Comparison of ENCODE assay signal across 10 mouse cellular contexts in the genomic region with DNA sequence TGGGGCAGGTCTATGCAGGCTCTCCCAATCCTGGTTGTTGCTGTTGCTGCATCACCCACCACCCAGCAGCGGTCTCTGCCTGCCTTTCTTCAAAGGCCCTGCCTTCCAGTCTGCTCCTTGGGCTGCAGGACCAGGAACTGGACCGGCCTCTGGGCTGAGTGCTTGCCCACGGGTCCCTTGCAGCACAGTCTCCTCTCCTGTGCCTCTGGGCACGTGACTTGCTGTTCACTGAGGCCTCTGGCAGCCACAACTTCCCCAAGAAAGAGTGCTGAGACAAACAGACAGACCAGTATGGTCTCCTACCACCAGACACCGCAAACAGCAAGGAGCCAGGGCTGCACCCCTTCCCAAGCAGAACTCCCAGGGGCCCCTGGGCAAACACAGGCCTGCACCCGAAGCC. TPM values are rescaled to one million over a fixed set of nuclear protein-coding genes. Genes with fewer than 3 reads are reported as not detected.
DNase-seq lines count a peak whose midpoint lies in the region; ATAC-seq and TF ChIP-seq lines count a peak whose summit lies in the region.
"Had no signal": no experiment of that assay in that cellular context is flagged by ENCODE, and none has a peak within 500 bp of the region (broad histone marks: within the 10 kb centered on the region; RNA-seq: fewer than 3 reads in every experiment).

No protein-coding gene starts in this region.

- H3K27ac ChIP-seq in heart, embryonic 11.5 days (ENCODE audit: low read depth, low read length): peak overlapping the region; percentile 36; the same call in 1 of the 2 replicates
- no peak overlapping the region for H3K27ac ChIP-seq in CH12.LX (ENCODE audit: insufficient read depth, low read depth)
- peak overlapping the region; percentile 67 for H3K27ac ChIP-seq in liver, embryonic 16.5 days (ENCODE audit: low read length)
- no peak overlapping the region for H3K27ac ChIP-seq in midbrain, embryonic 11.5 days (ENCODE audit: low read depth, low read length)

- ATAC-seq in heart, embryonic 11.5 days (replicated peaks; ENCODE audit: insufficient number of reproducible peaks, low FRiP score, low TSS enrichment): no peak
- ATAC-seq in liver, embryonic 16.5 days (ENCODE audit: low read depth): no peak
- ATAC-seq in megakaryocyte-erythroid progenitor cell, adult 5-6 weeks (replicated peaks; ENCODE audit: low FRiP score, low TSS enrichment, poor library complexity, severe bottlenecking): no peak
- ATAC-seq in midbrain, embryonic 11.5 days (ENCODE audit: low FRiP score): no peak

- no peaks in the 10 kb centered on the region for H3K27me3 ChIP-seq in heart, embryonic 11.5 days (ENCODE audit: control insufficient read depth, insufficient read depth, low read length)
- H3K27me3 ChIP-seq in CH12.LX (replicated peaks): peaks cover 16% of the 10 kb centered on the region
- no peaks in the 10 kb centered on the region for H3K27me3 ChIP-seq in erythroblast, embryonic 14.5 days (ENCODE audit: control insufficient read depth)
- H3K27me3 ChIP-seq in liver, embryonic 16.5 days (ENCODE audit: control insufficient read depth, insufficient read depth, low read depth, low read length): no peaks in the 10 kb centered on the region
- H3K27me3 ChIP-seq in midbrain, embryonic 11.5 days (ENCODE audit: control insufficient read depth, insufficient read depth, low read length): peaks cover 14% of the 10 kb centered on the region
- H3K27me3 ChIP-seq: lung, embryonic 15.5 days had no signal

- DNase-seq in heart, adult 8-10 months (ENCODE audit: low spot score): no peak
- no peak for DNase-seq in CH12.LX (ENCODE audit: extremely low read depth)
- DNase-seq in cerebellum, adult 9-10 months: no peak
- DNase-seq in midbrain, embryonic 11.5 days (ENCODE audit: low spot score, missing footprints): no peak
- DNase-seq: adrenal gland, postnatal 14 days had no signal

- in situ Hi-C loops in CH12.LX (cut with MboI; ENCODE audit: low pct_ligation_motif_present, low pct_unique_long_range_greater_than_20kb, low sequenced_read_pairs): no loop called here

- H3K36me3 ChIP-seq in heart, embryonic 11.5 days (ENCODE audit: control insufficient read depth, insufficient read depth, low read length): no peaks in the 10 kb centered on the region
- no peaks in the 10 kb centered on the region for H3K36me3 ChIP-seq in CH12.LX (replicated peaks in 1 of 2; ENCODE audit: control insufficient read depth in 1 of 2, insufficient read depth in 1 of 2, low read length in 1 of 2)
- H3K36me3 ChIP-seq in erythroblast, embryonic 14.5 days (ENCODE audit: control insufficient read depth): peaks cover 61% of the 10 kb centered on the region
- H3K36me3 ChIP-seq in liver, embryonic 16.5 days (ENCODE audit: control insufficient read depth, insufficient read depth): no peaks in the 10 kb centered on the region
- no peaks in the 10 kb centered on the region for H3K36me3 ChIP-seq in midbrain, embryonic 11.5 days (ENCODE audit: control insufficient read depth, insufficient read depth, low read length)
- H3K36me3 ChIP-seq: lung, embryonic 15.5 days had no signal

- no peak for TF ChIP-seq POLR2A in CH12.LX (IDR thresholded peaks at IDR 0.05; ENCODE audit: low read depth, low read length)

- no peak for TF ChIP-seq RAD21 in CH12.LX (IDR thresholded peaks at IDR 0.05; ENCODE audit: low read depth, low read length)

- TF ChIP-seq EP300 in CH12.LX (IDR thresholded peaks at IDR 0.05; ENCODE audit: low read length): no peak

- H3K79me2 ChIP-seq in CH12.LX (replicated peaks; ENCODE audit: control insufficient read depth, extremely low read depth, insufficient read depth, poor library complexity, severe bottlenecking): no peaks in the 10 kb centered on the region

- H3K9me3 ChIP-seq in heart, embryonic 11.5 days (replicated peaks; ENCODE audit: control insufficient read depth, low read length): no peaks in the 10 kb centered on the region
- no peaks in the 10 kb centered on the region for H3K9me3 ChIP-seq in CH12.LX (replicated peaks; ENCODE audit: low read length)
- no peaks in the 10 kb centered on the region for H3K9me3 ChIP-seq in erythroblast, embryonic 14.5 days (ENCODE audit: control insufficient read depth, low read length)
- no peaks in the 10 kb centered on the region for H3K9me3 ChIP-seq in liver, embryonic 16.5 days (replicated peaks; ENCODE audit: control insufficient read depth, low read length)
- no peaks in the 10 kb centered on the region for H3K9me3 ChIP-seq in midbrain, embryonic 11.5 days (ENCODE audit: control insufficient read depth, low read length)
- H3K9me3 ChIP-seq: lung, embryonic 15.5 days had no signal

- TF ChIP-seq CTCF in CH12.LX (conservative IDR thresholded peaks at IDR 0.05 in 1 of 2, IDR thresholded peaks at IDR 0.05 in 1 of 2; ENCODE audit: low read depth in 2 of 2, low read length in 2 of 2): no peak

- no peak overlapping the region for H3K4me3 ChIP-seq in heart, embryonic 11.5 days (ENCODE audit: low read depth, low read length)
- H3K4me3 ChIP-seq in CH12.LX (replicated peaks in 1 of 3; ENCODE audit: low read depth in 2 of 3, low read length in 2 of 3, poor library complexity in 1 of 3): no peak overlapping the region
- H3K4me3 ChIP-seq in erythroblast, embryonic 14.5 days (replicated peaks): peak overlapping the region; percentile 50
- peak overlapping the region; percentile 22 for H3K4me3 ChIP-seq in liver, embryonic 16.5 days (ENCODE audit: low read depth, low read length)
- no peak overlapping the region for H3K4me3 ChIP-seq in midbrain, embryonic 11.5 days (ENCODE audit: low read depth, low read length)
- H3K4me3 ChIP-seq: lung, embryonic 15.5 days had no signal

- WGBS in heart, embryonic 11.5 days (ENCODE audit: insufficient replicate concordance): 85% methylated on average over 6 of the region's 6 CpGs
- WGBS in liver, embryonic 16.5 days (ENCODE audit: insufficient replicate concordance): 19% methylated on average over 6 of the region's 6 CpGs
- WGBS in midbrain, embryonic 11.5 days: 81% methylated on average over 6 of the region's 6 CpGs

- H3K9ac ChIP-seq in heart, embryonic 11.5 days (ENCODE audit: low read depth, low read length): no peak overlapping the region; the same call in 1 of the 2 replicates
- H3K9ac ChIP-seq in CH12.LX (ENCODE audit: insufficient read depth, low read depth): no peak overlapping the region
- H3K9ac ChIP-seq in liver, embryonic 16.5 days (ENCODE audit: low read depth, low read length): peak overlapping the region; percentile 43
- H3K9ac ChIP-seq in midbrain, embryonic 11.5 days (ENCODE audit: low read length): no peak overlapping the region
- H3K9ac ChIP-seq: lung, embryonic 15.5 days had no signal

- dilution Hi-C loops in CH12.LX (cut with MboI; ENCODE audit: extremely low pct_ligation_motif_present, extremely low pct_unique_long_range_greater_than_20kb, low sequenced_read_pairs): no loop called here

- peaks cover 73% of the 10 kb centered on the region for H3K4me1 ChIP-seq in heart, embryonic 11.5 days (ENCODE audit: control insufficient read depth, insufficient read depth, low read length)
- peaks cover 8 to 31% of the 10 kb centered on the region in 2 experiments for H3K4me1 ChIP-seq in CH12.LX (ENCODE audit: control insufficient read depth in 1 of 2, insufficient read depth in 2 of 2)
- peaks cover 96% of the 10 kb centered on the region for H3K4me1 ChIP-seq in erythroblast, embryonic 14.5 days (ENCODE audit: control insufficient read depth)
- H3K4me1 ChIP-seq in liver, embryonic 16.5 days (ENCODE audit: control insufficient read depth, low read depth, low read length): peaks cover 92% of the 10 kb centered on the region
- H3K4me1 ChIP-seq in midbrain, embryonic 11.5 days (ENCODE audit: control insufficient read depth, insufficient read depth, low read length): peaks cover 8% of the 10 kb centered on the region

- H3K4me2 ChIP-seq in heart, embryonic 11.5 days: no peak overlapping the region
- H3K4me2 ChIP-seq in CH12.LX (ENCODE audit: insufficient read depth, low read depth, poor library complexity, severe bottlenecking): no peak overlapping the region
- H3K4me2 ChIP-seq in liver, embryonic 16.5 days (ENCODE audit: low read depth, low read length): peak overlapping the region; percentile 47
- no peak overlapping the region for H3K4me2 ChIP-seq in midbrain, embryonic 11.5 days
- H3K4me2 ChIP-seq: lung, embryonic 15.5 days had no signal

TF ChIP-seq in CH12.LX, 34 proteins besides CTCF, POLR2A, EP300 and RAD21:
- TF ChIP-seq SMC3 (IDR thresholded peaks at IDR 0.05; ENCODE audit: low read depth, low read length) (no peak), BHLHE40 (IDR thresholded peaks at IDR 0.05; ENCODE audit: low read depth, low read length) (peak; percentile 74), USF1 (IDR thresholded peaks at IDR 0.05; ENCODE audit: low read depth, low read length) (peak; percentile 55)
TF ChIP-seq in CH12.LX: peak in this region for 2.

RNA-seq across cellular contexts. Expression of gene Ldlrap1, which starts 5.5 kb away (rescaled TPM):
- polyA plus RNA-seq in heart, embryonic 11.5 days (2014; fragmentation: Nextera tagmentation; extraction: Ambion mirVana): 11.4 and 13.5 TPM in 2 replicates
- total RNA-seq in heart, adult 8-10 months (2022): 10 to 100 TPM; 12.1 to 15.3 (median 13.0) TPM
- total RNA-seq in CH12.LX (2012; rRNA removed) (2.2 and 2.4 TPM in 2 replicates), CH12.LX (2014; rRNA removed) (1.1 and 1.4 TPM in 2 replicates)
- polyA plus RNA-seq in CH12.LX (2012; ENCODE audit: insufficient read length, low read depth): 2.2 and 3.7 TPM in 2 replicates
- 3.0 and 3.8 TPM in 2 replicates for polyA plus RNA-seq in erythroblast, embryonic 14.5 days (2012)
- 20.1 and 20.7 TPM in 2 replicates for polyA plus RNA-seq in liver, embryonic 16.5 days (2015; fragmentation: Nextera tagmentation; extraction: Ambion mirVana)
- total RNA-seq in megakaryocyte-erythroid progenitor cell, adult 5-6 weeks (2014; fragmentation: Nextera tagmentation): 28.5 and 34.9 TPM in 2 replicates
- 8.5 and 9.6 TPM in 2 replicates for total RNA-seq in megakaryocyte-erythroid progenitor cell, adult 5-6 weeks (2017)
- polyA plus RNA-seq in midbrain, embryonic 11.5 days (2014; fragmentation: Nextera tagmentation; extraction: Ambion mirVana): 4.8 and 5.7 TPM in 2 replicates

RNA-seq across cellular contexts. Expression of gene Man1c1, which starts 58.3 kb away (rescaled TPM):
- polyA plus RNA-seq in heart, embryonic 11.5 days (2014; fragmentation: Nextera tagmentation; extraction: Ambion mirVana): 8.6 and 9.3 TPM in 2 replicates
- 10 to 100 TPM; 22.6 to 26.7 (median 25.3) TPM for total RNA-seq in heart, adult 8-10 months (2022)
- total RNA-seq in CH12.LX (2012; rRNA removed) (0.04 TPM in 2 replicates), CH12.LX (2014; rRNA removed) (0.09 and 0.20 TPM in 2 replicates)
- 0.42 and 0.44 TPM in 2 replicates for polyA plus RNA-seq in CH12.LX (2012; ENCODE audit: insufficient read length, low read depth)
- 0.06 and 0.07 TPM in 2 replicates for polyA plus RNA-seq in erythroblast, embryonic 14.5 days (2012)
- polyA plus RNA-seq in liver, embryonic 16.5 days (2015; fragmentation: Nextera tagmentation; extraction: Ambion mirVana): 0.97 and 1.2 TPM in 2 replicates
- total RNA-seq in megakaryocyte-erythroid progenitor cell, adult 5-6 weeks (2014; fragmentation: Nextera tagmentation): 0.49 and 0.59 TPM in 2 replicates
- total RNA-seq in megakaryocyte-erythroid progenitor cell, adult 5-6 weeks (2017): 0.53 TPM in 1 of 2 replicates, not detected in the other
- polyA plus RNA-seq in midbrain, embryonic 11.5 days (2014; fragmentation: Nextera tagmentation; extraction: Ambion mirVana): 3.1 and 3.2 TPM in 2 replicates

Comparison
In these comparisons a context has a peak if more than half of its experiments do, and no peak if none do; other contexts are left out.
1. H3K27ac ChIP-seq: peak in heart, embryonic 11.5 days (single experiment) and liver, embryonic 16.5 days (single experiment); none in CH12.LX (single experiment) and midbrain, embryonic 11.5 days (single experiment).
2. H3K4me3 ChIP-seq: peak in erythroblast, embryonic 14.5 days (single experiment) and liver, embryonic 16.5 days (single experiment); none in heart, embryonic 11.5 days (single experiment), CH12.LX (0 of 3) and midbrain, embryonic 11.5 days (single experiment).